Mouse (Mus musculus) midbrain, embryonic 16.5 days (tissue): ENCODE measurements around the gene Shisal2a. TPM values are rescaled to one million over a fixed set of nuclear protein-coding genes. Genes with fewer than 3 reads are reported as not detected.

Experiments used
- ATAC-seq: fragments of 200-750 bp; cut with Nextera tagmentation; 2 replicates; pipeline ENCODE4 v1.8.0; 2017; ENCODE audit warnings: moderate TSS enrichment
- H3K27ac ChIP-seq: fragments of 300-500 bp; sonication (generic); 2 replicates; pipeline ENCODE4 v1.5.1; 2014; ENCODE audit warnings: mild to moderate bottlenecking, low read length, mixed read lengths
- H3K27me3 ChIP-seq: fragments of 300-500 bp; sonication (generic); 2 replicates; pipeline ENCODE4 v1.6.1; 2014; ENCODE audit warnings: low read depth, low read length, mixed read lengths; ENCODE audit not compliant: control insufficient read depth, insufficient read depth
- H3K36me3 ChIP-seq: fragments of 300-500 bp; sonication (generic); 2 replicates; pipeline ENCODE4 v1.6.1; 2014; ENCODE audit warnings: mild to moderate bottlenecking, low read length, moderate library complexity, mixed read lengths; ENCODE audit not compliant: control insufficient read depth, insufficient read depth
- H3K4me1 ChIP-seq: fragments of 300-500 bp; sonication (generic); 2 replicates; pipeline ENCODE4 v1.6.1; 2014; ENCODE audit warnings: mild to moderate bottlenecking, low read length, mixed read lengths; ENCODE audit not compliant: control insufficient read depth, insufficient read depth
- H3K4me2 ChIP-seq: fragments of 300-500 bp; sonication (generic); 2 replicates; pipeline ENCODE4 v1.6.1; 2014; ENCODE audit warnings: mild to moderate bottlenecking, low read length, mixed read lengths
- H3K4me3 ChIP-seq: fragments of 300-500 bp; sonication (generic); 2 replicates; pipeline ENCODE4 v1.5.1; 2014; ENCODE audit warnings: low read depth, mild to moderate bottlenecking, low read length, moderate library complexity, mixed read lengths
- H3K9ac ChIP-seq: fragments of 300-500 bp; sonication (generic); 2 replicates; pipeline ENCODE4 v1.6.1; 2014; ENCODE audit warnings: low read depth, low read length, mixed read lengths
- H3K9me3 ChIP-seq: fragments of 300-500 bp; sonication (generic); replicated peaks from 2 replicates; pipeline ENCODE4 v1.6.1; 2014; ENCODE audit warnings: mild to moderate bottlenecking, low read length, mixed read lengths; ENCODE audit not compliant: control insufficient read depth, poor library complexity, severe bottlenecking
- WGBS: fragments of 180-500 bp; shearing (Covaris S2); extraction: QIAGEN DNeasy Blood & Tissue Kit; methylation state at CpG from one replicate; pipeline ENCODE4 v1.1.7; 2014; 5-methylcytosine and 5-hydroxymethylcytosine counted together
- polyA plus RNA-seq: library from polyadenylated mRNA; unstranded; fragments of >200 nt; fragmentation: Nextera tagmentation; extraction: Ambion mirVana; gene quantifications from 2 replicates; pipeline ENCODE4 v1.2.1, GENCODE M21; 2015

Gene Shisal2a
- polyA plus RNA-seq, 1 experiment from 2014 or later: 6.8 TPM

DNA sequence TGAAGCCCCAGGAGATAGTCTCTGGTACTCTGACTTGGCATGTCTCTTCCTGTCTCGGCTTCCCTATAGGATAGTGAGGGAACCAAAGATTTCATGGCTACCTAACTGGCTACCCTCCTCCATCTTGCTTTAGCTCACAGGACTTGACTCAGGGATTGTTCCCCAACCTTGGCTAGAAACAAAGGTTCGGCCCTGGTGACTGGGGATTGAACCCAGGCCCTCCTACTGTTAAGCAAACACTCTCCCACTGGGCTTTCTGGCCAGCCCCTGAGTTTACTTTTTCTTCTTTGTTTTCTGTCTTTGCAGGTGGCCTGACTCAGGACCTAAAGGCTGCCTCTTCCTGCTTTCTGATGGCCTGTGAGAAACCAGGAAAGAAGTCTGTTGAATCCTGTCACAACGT, 45.3 kb downstream of the Shisal2a start:
- Histone ChIP-seq H3K9me3 (no peaks in the 10 kb centered on the region), H3K27me3 (no peaks in the 10 kb centered on the region), H3K4me2 (no peak overlapping the region), H3K4me1 (no peaks in the 10 kb centered on the region), H3K4me3 (no peak overlapping the region), H3K9ac (no peak overlapping the region), H3K27ac (no peak overlapping the region; the same call in 1 of the 2 replicates), H3K36me3 (peaks cover 15% of the 10 kb centered on the region)
- WGBS: 30% methylated on average over 3 of the region's 3 CpGs
- no peak for ATAC-seq

DNA sequence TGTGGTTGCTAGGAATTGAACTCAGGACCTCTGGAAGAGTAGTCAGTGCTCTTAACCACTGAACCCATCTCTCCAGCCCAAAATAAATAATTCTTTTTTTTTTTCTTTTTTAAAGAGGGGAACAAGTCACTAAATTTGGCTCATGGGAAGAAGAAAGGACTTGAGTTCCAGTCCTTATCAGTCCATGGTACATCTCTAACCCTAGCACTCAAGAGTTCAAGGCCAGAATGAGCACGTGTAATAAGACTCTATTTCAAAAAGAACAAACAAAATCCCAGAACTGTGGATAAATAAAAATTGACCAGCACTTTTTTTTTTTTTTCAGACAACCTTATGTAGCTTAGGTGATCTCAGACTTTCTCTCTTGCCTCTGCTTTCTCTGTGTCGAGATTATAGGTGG, 46.4 kb downstream of the Shisal2a start:
- Histone ChIP-seq H3K4me3 (no peak overlapping the region), H3K4me1 (no peaks in the 10 kb centered on the region), H3K4me2 (no peak overlapping the region), H3K27ac (no peak overlapping the region), H3K9ac (no peak overlapping the region), H3K9me3 (no peaks in the 10 kb centered on the region), H3K36me3 (peaks cover 15% of the 10 kb centered on the region), H3K27me3 (no peaks in the 10 kb centered on the region)
- no peak for ATAC-seq
- 94% methylated on average over 2 of the region's 2 CpGs for WGBS

DNA sequence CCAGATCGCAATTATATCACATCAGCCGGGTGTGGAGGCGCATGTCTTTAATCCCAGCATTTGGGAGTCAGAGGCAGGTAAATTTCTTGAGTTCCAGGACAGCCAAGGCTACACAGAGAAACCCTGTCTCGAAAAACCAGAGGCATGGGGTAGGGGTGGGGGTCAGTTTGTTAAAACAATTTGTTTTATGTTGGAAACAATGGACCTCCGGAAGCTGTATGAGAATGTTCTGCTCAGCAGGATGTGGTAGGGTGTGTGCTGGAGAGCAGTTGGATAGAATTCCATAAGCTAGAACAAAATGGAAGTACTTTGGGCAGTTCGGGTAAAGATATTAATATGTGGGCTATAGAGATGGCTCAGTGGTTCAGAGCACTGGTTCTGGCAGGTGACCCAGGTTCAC, 47.7 kb downstream of the Shisal2a start:
- ATAC-seq: no peak
- Histone ChIP-seq H3K36me3 (peaks cover 15% of the 10 kb centered on the region), H3K4me3 (no peak overlapping the region), H3K4me1 (no peaks in the 10 kb centered on the region), H3K4me2 (no peak overlapping the region), H3K27me3 (no peaks in the 10 kb centered on the region), H3K9me3 (no peaks in the 10 kb centered on the region), H3K27ac (no peak overlapping the region), H3K9ac (no peak overlapping the region)
- WGBS: 93% methylated on average over 6 of the region's 6 CpGs

DNA sequence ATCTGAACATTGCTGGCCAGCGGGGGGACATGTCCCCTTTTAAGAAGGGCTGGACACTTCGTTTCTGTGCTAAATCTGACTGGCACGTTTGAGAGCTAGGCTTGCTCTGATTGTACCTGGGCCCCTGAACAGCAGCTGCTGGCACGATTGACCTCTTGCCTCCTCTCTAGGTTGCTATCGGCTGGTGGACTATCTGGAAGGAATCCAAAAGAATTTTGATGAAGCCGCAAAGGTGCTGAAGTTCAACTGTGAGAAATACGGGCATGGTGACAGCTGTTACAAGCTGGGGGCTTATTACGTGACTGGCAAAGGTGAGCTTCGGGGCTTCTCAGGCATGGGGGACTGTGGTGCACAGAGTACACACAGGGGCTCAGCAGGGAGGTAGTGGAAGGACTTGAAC, 51.1 kb downstream of the Shisal2a start:
- Histone ChIP-seq H3K9ac (no peak overlapping the region), H3K4me3 (no peak overlapping the region), H3K36me3 (peaks cover 8% of the 10 kb centered on the region; the same call in 1 of the 2 replicates), H3K27me3 (no peaks in the 10 kb centered on the region), H3K9me3 (no peaks in the 10 kb centered on the region), H3K27ac (no peak overlapping the region), H3K4me1 (peaks cover 9% of the 10 kb centered on the region), H3K4me2 (no peak overlapping the region)
- WGBS: 90% methylated on average over 9 of the region's 9 CpGs
- ATAC-seq: no peak

DNA sequence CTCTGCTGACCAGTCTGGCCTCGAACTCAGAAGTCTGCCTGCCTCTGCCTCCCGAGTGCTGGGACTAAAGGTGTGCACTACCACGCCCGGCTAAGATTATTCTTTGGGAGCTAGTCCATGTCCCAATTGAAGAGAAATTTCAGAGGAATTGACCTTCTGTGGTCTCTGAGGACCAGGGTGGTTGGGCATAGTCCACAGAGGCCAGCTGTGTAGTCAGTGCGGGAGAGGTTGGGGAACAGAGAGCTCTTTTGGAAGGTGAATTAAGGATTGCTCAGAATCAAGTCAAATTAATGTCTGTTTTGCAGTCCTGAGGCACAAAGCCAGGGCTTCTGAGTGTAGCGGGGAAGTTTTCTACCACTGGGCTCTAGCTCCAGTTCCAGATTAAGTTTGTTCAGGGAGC, 53.3 kb downstream of the Shisal2a start:
- WGBS: 98% methylated on average over 6 of the region's 6 CpGs
- Histone ChIP-seq H3K9ac (no peak overlapping the region), H3K4me1 (peaks cover 10% of the 10 kb centered on the region), H3K27me3 (no peaks in the 10 kb centered on the region), H3K27ac (no peak overlapping the region), H3K9me3 (no peaks in the 10 kb centered on the region), H3K4me2 (no peak overlapping the region), H3K4me3 (no peak overlapping the region), H3K36me3 (0 out of 2 replicates have a peak, but pooled peaks cover 3% of the 10 kb centered on the region)
- ATAC-seq: no peak

DNA sequence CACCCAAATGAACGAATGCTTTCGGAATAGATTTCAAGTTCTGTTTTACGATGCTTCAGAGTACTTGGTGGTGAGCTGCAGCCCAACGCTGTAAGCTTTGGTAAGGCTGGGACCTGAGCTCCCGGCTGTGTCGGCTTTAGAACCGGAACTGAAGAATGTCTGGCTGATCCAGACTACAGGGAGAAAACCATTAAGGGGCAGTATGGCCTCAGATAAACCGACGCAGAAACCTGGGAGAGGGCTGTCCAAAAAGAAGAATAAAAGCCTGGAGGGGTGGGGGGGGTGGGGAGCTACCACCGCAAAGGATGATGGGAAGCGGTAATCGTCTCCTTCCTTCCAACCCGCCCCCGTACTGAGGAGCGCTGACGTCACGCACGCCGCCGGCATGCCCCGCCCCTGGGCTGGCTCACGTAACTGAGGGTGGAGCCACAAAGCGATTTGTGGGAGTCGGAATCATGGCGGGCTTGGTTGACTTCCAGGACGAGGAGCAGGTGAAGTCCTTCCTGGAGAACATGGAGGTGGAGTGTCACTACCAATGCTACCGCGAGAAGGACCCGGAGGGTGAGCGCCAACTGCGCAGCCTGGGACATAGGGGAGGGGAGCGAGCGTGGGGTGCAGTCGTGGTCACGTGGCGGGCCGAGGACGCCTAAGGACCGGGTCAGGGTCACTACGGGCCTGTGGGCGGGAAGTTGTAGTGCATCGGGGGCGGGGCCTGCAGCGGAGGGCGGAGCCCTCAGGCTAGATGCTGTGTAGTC, 55.2 kb downstream of the Shisal2a start, which contains the start of gene Coa7:
Coa7 (plus strand) TSS at position 411 of the 755 bp plus-strand sequence.
- Histone ChIP-seq H3K9ac (peak within 1 kb of the TSS; percentile 77), H3K4me3 (peak within 1 kb of the TSS; percentile 83), H3K27ac (peak within 1 kb of the TSS; percentile 97), H3K36me3 (no peaks in the 10 kb centered on the region), H3K4me1 (peaks cover 10% of the 10 kb centered on the region), H3K9me3 (no peaks in the 10 kb centered on the region), H3K4me2 (peak within 1 kb of the TSS; percentile 67), H3K27me3 (no peaks in the 10 kb centered on the region)
- WGBS: 1% methylated on average over 45 of the region's 45 CpGs
- peak; percentile 92 for ATAC-seq

DNA sequence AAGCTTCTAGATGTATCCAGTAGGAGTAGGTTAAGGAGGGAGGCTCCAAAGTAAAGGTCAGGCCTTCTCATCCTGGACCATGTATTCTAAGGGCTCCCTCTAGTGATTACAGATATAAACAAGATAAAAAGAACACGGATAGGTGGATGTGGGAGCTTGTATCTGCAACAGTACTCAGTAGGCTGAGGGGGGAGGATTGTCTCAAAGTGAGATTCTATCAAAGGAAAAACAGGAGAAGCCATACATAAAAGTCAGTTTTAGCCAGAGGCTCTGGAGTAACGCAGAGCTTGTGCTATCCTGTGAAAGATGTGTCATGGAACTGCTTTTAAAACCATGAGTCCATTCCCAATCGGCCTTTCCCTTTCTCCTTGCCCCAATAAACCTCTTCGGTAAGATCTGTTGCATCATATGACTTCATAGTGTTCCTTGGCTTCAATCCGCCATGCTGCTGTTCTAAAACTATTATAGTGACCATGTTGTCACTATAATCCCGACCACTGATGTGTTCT, 56.0 kb downstream of the Shisal2a start:
- Histone ChIP-seq H3K4me2 (peak overlapping the region; percentile 67), H3K27me3 (no peaks in the 10 kb centered on the region), H3K4me3 (peak overlapping the region; percentile 83), H3K27ac (peak overlapping the region; percentile 97), H3K9ac (peak overlapping the region; percentile 77), H3K36me3 (no peaks in the 10 kb centered on the region), H3K4me1 (peaks cover 10% of the 10 kb centered on the region), H3K9me3 (no peaks in the 10 kb centered on the region)
- ATAC-seq: peak; percentile 44
- WGBS: 33% methylated on average over 6 of the region's 6 CpGs

DNA sequence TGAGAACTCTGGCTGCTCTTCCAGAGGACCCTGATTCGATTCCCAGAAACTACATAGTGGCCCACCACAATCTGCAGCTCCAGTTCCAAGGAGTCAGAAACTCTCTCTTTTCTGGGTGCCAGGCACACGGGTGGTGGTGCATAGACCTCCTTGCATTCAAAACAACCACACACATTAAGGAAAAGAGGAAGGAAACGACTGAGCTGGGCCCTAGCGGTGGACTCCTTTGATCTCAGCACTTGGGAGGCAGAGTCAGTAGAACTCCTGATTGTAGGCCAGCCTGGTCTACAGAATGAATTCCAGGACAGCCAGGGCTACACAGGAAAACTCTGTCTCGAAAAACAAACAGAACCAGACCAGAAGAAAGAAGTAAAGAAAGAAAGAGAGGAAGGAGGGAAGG, 59.6 kb downstream of the Shisal2a start:
- Histone ChIP-seq H3K27ac (no peak overlapping the region), H3K4me3 (no peak overlapping the region), H3K9ac (no peak overlapping the region), H3K27me3 (no peaks in the 10 kb centered on the region), H3K4me1 (peaks cover 4% of the 10 kb centered on the region), H3K9me3 (no peaks in the 10 kb centered on the region), H3K36me3 (no peaks in the 10 kb centered on the region), H3K4me2 (no peak overlapping the region)
- 68% methylated on average over 5 of the region's 5 CpGs for WGBS
- ATAC-seq: no peak

DNA sequence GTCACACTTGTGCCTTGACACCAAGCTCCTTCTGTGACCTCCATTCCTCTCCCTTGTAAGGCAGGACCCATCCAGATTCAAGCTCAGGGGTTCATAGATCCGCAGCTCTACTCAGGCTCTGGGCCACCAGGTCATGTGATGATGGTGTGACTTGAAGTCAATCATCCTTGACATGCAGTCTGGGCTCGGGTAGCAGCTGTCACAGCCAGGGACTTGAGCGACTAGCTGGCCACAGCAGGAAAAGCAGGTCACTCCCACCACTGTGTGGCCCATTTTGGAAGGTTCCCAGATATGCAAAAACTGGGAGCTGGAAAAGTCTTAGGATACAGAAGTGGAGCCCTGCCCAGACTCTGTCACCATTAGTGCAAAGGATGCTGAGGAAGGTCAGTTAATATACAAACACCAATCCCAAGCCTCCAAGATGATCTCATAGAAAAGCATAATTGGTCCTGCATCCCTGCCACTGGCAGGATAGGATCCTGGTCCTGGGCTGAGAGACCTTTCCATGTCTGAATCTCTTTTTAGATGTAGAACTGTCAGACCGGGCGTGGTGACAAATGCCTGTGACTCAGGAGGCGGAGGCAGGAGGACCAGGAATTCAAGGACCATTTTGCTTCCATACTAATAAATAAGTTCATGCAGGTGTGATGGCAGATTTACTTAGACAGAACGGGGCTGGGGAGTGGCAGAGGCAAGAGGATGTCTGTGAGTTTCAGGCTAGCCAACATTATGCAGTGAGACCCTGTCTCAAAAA, 62.3 kb downstream of the Shisal2a start:
- no peak for ATAC-seq
- 76% methylated on average over 7 of the region's 7 CpGs for WGBS
- no peak overlapping the region for H3K9ac ChIP-seq

More for the DNA sequence above, 62.3 kb downstream of the Shisal2a start:
- no peaks in the 10 kb centered on the region for H3K9me3 ChIP-seq
- H3K4me3 ChIP-seq: no peak overlapping the region
- no peak overlapping the region for H3K27ac ChIP-seq
- H3K36me3 ChIP-seq: no peaks in the 10 kb centered on the region
- H3K27me3 ChIP-seq: no peaks in the 10 kb centered on the region
- no peaks in the 10 kb centered on the region for H3K4me1 ChIP-seq
- no peak overlapping the region for H3K4me2 ChIP-seq
